Mouse (Mus musculus) adrenal gland, adult (tissue): Measurements from ENCODE around the gene Mettl6.

ENCODE experiments used
- DNase-seq, 2 experiments: peaks; one replicate each; pipeline ENCODE4 v3.0.0; 2022 to 2023; ENCODE audit warnings: low spot score in 1 of 2; ENCODE audit not compliant: inconsistent age in 2 of 2

The Mettl6 gene

GRCm38 (mm10) chr14:31433851-31434360 lies 60.9 kb downstream of the Mettl6 start:
- peak; percentile 50 to 87 for DNase-seq

DNA sequence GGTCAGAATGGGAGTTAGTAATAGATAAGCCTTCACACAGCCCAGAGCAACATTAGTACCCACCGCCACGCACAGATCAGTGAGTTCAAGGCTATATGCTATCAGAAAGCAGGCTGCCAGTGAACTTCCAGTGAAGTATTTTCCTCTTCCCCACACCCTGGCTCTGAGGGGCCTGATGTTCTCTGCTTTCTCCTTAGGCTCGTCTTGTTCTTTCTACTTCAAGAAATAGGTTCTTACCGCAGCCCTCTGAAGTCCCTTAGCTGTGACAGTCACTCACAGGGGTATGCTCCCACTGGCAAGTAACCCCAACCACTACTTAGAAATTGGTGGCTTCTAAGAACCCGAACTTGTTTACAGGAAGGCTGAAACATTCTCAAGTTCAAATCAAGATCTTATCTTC lies 61.7 kb downstream of the Mettl6 start:
- peak in 1 of 2 experiments; percentile 58 for DNase-seq

GRCm38 (mm10) chr14:31432424-31432823 lies 62.4 kb downstream of the Mettl6 start:
- DNase-seq: peak in 1 of 2 experiments; percentile 69

GRCm38 (mm10) chr14:31431789-31432330 lies 63.0 kb downstream of the Mettl6 start:
- peak; percentile 33 to 73 for DNase-seq

DNA sequence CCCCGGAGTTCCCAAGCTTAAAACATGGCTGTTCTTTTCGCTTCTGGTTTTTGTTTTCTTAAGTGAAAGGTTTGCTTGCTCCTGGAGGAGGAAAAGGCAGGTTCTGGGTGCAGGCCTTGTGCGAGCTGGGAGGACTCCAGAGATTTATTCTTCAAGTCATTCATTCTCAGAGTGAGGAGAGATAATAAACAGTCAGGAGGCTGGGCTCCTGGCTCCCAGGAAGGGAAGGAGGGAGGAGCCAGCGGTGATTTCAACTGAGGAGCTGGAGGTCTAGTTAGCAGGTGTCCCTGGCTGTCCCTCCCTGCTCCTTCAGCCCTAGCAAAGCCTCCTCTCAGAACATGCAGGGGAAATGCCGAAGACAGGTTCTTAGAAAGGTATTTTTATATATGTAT lies 65.8 kb downstream of the Mettl6 start:
- no peak for DNase-seq

DNA sequence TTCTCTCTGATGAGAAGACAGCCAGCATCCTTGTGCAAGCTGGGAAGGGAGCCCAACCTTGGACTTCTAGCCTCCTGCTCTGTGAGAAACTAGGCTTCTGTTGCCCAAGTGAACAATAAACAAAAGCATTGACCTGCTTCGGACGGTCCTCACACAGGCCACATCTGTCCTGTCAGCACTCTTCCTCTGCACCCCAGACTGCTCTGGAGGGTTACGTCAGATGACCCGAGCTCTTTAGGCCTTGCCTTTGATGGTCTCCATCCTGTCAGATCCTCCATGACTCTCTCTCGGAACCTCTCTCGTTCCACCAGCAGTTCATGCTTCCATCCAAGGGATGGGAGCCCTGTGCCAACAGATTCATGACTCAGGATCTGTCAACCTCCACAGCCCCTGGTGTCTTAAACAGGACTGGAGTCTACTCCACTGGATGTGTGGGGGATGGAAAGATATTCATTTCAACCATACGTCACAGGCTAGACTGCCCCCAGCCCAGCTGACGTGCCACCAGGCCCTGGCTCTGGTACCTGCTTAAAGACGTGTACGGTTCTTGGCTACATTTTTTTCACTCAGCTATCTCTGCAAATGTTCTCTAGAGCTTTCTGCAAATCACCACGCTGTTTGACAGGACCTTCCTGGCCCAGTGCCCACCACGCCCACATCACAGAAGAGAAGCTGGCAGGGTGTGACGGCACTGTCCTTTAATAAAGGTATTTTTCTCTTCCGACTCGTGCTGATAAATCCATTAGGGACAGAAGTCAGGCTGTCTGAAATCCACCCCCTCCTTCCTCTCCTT lies 66.4 kb downstream of the Mettl6 start:
- DNase-seq: peak; percentile 88 to 93
